Mouse (Mus musculus) myocyte (in vitro differentiated cells): ENCODE measurements at regions not wholly inside any gene's neighbourhood (a gene's known extent, or its start where the extent isn't known, plus 50 kb on each side); places are given as distances from the start of the nearest gene placed in this dataset.

Experiments used
- MYOG ChIP-seq, 3 experiments: IDR thresholded peaks; one replicate each; pipeline ENCODE4 v1.6.1; 2011; ENCODE audit warnings: control low read depth in 2 of 3, low read depth in 2 of 3, mild to moderate bottlenecking in 2 of 3; ENCODE audit not compliant: insufficient read length in 2 of 3, control insufficient read depth in 1 of 3, insufficient read depth in 1 of 3
- POLR2A ChIP-seq: IDR thresholded peaks from one replicate; pipeline ENCODE4 v1.6.1; 2011; ENCODE audit warnings: low read depth, mild to moderate bottlenecking, control low read depth, moderate library complexity; ENCODE audit not compliant: insufficient read length
- TCF3 ChIP-seq: IDR thresholded peaks from one replicate; pipeline ENCODE4 v1.6.1; 2011; ENCODE audit warnings: low read depth, control low read depth; ENCODE audit not compliant: insufficient read length

DNA sequence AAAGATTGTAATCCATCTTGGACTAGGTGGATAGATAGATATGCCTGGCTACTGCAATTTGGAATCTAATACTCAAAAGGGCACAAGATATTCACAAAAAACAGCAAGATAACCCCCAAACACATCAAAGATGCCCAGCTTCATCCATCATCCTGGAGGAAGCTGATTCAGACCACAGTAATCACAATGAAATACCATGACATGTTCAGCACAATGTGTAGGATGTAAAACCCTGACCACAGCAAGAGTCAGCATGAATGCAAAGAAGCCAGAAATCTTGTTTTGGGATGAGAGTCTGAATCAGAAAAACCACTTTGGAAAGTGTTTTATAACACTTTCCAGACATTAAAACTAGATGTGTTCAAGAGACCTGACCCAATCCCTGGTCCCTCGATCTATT, 2180.5 kb upstream of the Gm7489 start:
- TF ChIP-seq MYOG (IDR thresholded peaks at IDR 0.05; ENCODE audit: control insufficient read depth in 1 of 3, insufficient read depth in 1 of 3, insufficient read length in 2 of 3, low read depth in 2 of 3) (no peak), POLR2A (no peak), TCF3 (no peak)
